Mouse (Mus musculus): ENCODE results near the gene Paics.

The Paics gene

DNA sequence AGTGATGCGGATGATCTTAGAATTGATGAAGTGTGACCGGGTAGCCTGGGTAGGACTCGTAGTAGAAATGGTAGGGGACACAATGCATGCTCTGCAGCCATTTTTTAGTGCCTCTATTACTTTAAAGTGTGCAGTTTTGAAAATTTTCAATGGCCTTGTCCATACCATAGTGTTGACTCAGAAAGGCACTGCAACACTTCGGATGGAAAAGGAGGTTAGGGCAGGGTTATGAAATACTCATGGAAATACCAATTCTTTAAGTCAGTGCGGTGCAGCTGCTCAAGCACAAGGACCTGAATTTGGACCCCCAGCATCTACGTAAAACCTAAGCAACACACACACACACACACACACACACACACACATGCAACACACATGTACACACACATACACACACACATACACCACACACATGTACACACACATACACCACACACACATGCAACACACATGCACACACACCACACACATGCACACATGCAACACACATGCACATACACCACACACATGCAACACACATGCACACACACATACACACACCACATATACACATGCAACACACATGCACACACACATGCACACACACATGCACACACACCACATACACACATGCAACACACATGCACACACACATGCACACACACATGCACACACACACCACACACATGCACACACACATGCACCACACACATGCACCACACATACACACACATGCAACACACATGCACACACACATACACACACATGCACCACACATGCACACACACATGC lies 53.1 kb downstream of the Paics start, which contains the start of gene Arl9:
Gene Arl9, plus strand, starts transcription at position 5 of the 771 bp plus-strand sequence.
- in situ Hi-C loops (cut with MboI; ENCODE audit: low sequenced_read_pairs) = no loop called here

DNA sequence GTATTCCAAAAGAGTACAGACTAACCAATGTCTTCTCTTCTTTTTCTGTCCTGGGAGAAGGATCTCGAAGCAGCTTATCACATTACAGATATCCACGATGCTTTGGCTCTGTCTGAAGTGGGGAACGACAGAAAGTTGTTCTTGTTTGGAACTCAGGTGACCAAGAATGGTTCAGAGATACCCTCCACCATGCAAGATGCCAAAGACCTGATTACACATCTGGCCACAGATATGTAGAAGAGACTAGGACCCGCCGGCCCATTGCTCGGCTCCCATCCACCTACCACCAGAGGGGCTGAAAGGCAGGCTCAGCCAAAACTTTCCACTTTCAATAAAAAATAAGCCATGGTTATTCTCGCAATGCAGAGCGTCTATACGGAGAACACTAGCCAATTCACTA lies 59.2 kb downstream of the Paics start:
- in situ Hi-C loops (cut with MboI; ENCODE audit: low sequenced_read_pairs) = no loop called here

DNA sequence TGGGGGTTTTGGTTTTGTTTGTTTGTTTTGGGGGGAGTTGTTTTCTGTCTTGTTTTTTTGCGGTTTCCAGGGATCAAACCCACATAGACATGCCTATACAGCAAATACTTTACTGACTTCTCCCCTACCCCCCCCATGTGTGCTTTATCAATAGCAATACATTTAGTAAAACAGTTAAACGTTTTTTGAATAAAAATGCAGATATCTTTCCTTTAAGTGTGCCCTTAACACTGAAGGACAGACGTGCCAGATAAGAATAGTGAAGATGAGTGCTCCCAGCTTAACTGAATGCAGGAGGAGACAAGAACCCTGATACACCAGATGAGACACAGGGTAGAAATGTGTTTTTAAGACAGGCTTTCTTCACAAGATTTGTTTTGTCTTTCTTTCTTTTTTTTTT lies 60.0 kb downstream of the Paics start:
- in situ Hi-C loops (cut with MboI; ENCODE audit: low sequenced_read_pairs) = no loop called here

DNA sequence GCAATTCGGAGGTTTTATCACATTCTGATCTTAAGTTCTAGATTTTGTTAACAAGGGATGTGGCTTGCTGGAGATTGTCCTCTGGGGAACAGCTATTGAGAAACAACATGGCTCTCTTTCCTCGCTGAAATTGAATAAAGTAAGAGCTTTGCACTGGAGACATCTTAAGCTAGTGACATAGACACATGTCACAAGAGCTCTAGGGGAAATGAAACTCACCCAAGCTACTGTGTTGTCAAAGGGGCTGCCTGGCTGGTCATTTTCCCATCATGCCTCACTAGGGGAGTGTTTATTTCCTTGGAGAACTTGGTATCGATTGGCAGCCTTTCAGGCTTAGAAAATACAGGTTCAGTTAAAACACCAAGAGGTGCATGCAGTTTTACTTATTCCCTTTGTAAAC lies 62.1 kb downstream of the Paics start:
- in situ Hi-C loops (cut with MboI; ENCODE audit: low sequenced_read_pairs) = no loop called here

DNA sequence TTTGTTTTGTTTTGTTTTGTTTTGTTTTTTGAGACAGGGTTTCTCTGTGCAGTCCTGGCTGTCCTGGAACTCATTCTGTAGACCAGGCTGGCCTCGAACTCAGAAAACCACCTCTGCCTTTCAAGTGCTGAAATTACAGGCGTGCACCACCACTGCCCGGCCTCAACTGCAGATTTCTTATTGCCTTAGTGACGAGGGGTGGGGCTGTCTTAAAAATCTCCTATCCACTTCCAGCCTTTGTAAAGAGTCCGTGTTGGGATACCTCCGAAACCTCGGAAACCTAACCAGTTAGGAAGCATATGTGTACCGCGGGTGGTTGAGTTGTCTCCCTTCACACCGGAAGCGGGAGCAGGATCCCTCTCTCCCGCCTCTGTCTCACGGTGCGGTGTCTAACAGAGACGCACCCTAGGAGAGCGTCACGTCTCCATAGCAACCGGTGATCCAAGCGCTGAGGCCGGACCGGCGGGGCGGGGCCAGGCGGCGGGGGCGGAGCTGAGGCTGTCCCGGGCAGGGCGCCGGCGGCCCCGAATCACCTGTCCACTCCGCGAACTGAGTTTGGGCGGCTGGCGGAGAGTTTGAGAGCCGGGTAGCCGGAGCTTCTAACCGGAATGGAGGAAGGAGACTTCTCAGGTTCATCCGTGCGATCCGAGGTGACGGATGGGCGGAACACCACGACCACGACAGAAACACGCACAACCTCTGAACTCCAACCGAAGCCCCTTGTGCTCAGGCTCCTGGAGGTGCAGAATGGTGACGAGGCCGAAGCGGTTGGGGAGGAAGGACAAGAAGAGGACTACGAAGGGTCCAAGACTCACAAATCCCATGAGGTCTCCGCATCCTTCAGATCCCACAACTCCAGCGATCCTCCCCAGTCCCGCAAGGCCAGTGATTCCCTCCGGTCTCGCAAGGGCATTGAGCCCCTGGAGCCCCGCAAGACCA lies 64.7 kb downstream of the Paics start, which contains the start of gene Thegl:
Gene Thegl, plus strand, starts transcription at position 480 of the 939 bp plus-strand sequence.
- in situ Hi-C loops (cut with MboI; ENCODE audit: low sequenced_read_pairs) = no loop called here

Data from CH12F3 (cell line).